Mouse (Mus musculus) thymus, postnatal 25 days (tissue): ENCODE measurements around the gene Hist2h3c1.
A peak's percentile ranks its signal among the peaks of the same experiment; 100 is the strongest.
"Not testable (repeated sequence)": the region's sequence is repeated elsewhere in the genome, so short reads cannot be mapped to it uniquely, and the experiment has no call there.

Source experiments
- DNase-seq: peaks from one replicate; pipeline ENCODE4 v3.0.0; 2022

Hist2h3c1 gene

DNA sequence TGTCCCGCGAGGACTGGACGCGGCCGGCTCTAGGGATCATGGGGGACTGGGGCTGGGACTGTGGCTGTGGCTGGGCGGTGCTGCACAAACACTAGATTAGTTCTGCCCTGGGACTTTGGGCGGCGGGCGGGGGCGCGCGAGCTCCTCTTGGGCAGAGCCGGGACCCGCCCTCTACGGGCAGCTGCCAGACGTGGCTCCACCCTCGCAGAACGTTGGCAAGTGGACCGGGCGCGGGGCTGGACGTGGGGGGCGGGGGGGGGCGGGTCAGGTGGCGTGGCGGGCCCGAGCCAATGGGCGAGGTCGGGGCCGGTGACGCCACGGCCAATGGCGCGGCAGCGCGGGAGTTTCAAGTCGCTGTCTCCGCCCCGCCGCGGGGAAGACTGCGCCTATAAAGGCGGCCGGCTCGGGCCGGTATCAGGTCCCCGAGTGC, at the start of gene Hist2h3c1:
Hist2h3c1 (plus strand) TSS at position 259 of the 430 bp plus-strand sequence.
- not testable (repeated sequence) for DNase-seq

DNA sequence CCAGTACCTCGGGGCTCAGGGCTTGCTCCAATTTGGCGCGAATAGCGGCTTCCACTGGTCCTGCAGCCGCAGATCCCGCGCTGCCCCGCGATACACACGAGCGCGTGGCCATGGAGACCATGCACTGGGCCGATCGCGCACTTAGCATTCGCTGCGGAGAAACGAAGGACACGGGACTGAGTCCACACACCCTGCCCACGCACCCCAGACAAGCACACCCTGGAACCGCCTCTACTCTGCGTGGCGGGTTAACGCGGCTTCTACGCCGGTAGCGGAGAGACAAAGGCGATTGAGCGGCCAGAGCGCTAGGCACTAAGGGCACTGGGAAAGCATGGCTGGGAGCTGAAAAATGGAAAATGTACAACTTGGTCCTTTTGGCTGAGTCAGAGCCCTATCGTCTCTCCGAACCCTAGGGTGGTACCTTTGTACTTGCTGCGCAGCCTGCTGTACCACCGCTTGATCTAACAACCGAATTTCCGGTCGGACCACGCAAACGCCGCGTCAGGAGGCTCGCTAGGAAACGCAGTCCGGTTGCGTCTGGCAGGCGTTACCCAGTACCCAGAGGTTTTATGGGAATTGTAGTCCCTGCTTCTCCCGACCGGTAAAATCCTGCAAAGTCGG, 49.2 kb upstream of the Hist2h3c1 start:
- DNase-seq, result peak; percentile 84

DNA sequence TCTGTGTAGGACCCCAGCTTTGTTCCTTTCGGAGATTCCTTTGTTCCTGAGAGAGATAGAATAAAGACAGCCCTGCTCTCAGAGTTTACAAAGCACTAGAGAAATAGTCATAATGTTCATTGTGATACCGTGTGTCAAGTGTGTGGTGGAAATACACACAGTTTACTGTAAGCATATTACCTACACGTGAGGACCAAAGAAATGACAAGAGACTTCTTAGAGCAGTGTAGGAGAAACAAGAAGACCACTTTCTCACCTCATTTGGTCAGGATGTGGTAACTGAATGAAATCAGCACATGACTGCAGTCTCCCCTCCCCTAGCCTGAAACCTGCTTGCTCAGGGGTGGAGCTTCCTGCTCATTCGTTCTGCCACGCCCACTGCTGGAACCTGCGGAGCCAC, 48.3 kb upstream of the Hist2h3c1 start:
- peak; percentile 51 for DNase-seq

DNA sequence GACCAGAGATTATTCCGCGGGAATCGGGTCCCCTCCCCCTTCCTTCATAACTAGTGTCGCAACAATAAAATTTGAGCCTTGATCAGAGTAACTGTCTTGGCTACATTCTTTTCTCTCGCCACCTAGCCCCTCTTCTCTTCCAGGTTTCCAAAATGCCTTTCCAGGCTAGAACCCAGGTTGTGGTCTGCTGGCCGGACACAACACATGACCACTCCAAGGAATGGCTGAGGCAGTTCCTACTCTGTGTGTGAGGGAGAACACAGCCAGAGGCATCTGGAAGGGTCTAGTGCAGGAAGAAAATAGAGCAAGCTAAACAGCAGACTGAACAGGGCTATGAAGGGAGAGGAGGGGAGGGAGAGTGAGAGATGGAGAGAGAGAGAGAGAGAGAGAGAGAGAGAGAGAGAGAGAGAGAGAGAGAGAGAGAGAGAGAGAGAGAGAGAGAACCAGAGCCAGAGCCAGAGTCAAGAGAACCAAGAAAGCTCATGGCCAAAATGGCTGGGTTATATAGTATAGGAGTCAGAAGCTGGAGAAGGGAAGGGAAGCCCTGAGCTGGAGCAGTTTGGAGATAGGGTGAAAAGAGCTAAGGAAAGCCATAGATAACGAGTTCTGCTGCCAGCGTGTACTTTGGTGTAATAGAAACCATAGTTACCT, 47.8 kb upstream of the Hist2h3c1 start:
- not testable (repeated sequence) for DNase-seq

DNA sequence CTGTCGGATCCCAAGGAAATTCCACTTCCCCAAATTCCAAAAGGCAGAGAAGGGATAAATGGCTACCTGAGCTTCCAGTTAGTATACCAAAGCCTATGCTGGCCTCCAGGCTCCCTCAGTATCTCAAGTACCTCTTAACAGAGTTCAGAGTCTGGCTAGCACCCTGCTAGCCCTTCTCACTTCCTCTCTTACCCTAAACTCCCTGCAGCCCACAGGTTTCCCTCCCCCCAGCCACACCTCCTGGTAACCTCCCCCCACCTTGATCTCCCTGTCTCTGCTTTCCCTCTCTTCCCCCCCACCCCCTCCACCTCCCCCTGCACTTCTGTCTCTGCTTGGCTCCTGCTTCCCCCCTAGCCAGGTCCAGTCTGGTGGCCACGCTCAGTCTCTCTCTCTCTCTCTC, 46.8 kb upstream of the Hist2h3c1 start:
- no peak for DNase-seq

DNA sequence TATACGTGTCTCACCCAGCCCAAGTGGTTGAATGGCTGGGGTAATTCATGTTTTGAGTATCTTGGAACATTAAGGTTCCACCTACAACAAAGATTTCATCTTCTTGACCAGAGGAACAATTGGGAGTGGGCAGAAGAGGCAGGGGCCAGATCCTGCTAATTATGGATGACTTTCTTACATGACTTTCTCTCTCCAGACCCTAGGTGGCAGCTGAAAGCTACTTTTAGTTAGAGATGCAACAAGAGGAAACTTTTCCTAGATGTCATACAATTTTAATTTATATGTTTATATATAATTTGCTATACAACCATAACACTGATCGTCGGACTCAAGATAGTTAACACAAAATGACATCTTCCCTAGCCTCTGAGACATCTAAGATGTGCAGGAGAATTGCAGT, 38.7 kb upstream of the Hist2h3c1 start:
- DNase-seq, result no peak

DNA sequence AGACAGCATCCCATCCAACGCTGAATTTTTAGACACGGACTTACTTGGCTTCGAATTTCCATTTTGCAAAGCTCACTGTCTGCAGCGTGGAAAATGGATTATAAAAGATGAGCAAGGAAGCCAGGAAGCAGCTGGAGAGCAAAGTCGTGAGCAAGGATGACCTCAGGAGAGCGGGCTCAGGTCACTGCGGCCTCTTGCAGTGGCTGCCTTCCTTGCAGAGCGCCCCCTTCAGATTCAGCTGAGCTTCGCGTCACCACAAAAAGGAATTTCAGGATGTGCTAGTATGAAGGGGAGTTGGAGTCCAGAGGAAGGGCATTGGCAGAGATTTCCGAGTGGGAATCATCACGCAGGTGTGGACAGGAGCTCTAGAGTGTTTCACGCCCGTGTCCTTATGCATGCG, 37.2 kb upstream of the Hist2h3c1 start:
- no peak for DNase-seq

DNA sequence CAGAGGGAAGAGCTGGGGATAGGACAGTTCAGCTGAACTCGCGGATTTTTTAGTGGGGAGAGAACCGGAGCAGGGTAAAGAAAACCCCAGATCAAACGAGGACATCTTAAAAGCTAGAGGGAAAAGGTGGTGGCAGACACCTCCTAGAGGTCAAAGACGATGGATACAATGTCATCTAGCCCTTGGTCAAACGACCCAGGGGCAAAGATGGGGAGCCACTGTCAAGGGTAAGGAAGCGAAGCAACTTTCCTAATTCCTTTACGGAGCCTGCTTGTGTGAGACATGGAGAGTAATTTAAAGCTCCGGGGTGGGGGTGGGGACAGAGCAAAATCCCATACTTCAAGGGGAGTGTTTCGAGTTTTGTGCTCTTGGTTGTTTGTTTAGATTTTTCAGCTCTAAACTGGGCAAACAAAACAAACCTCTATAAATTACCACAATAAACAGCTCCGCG, 27.3 kb upstream of the Hist2h3c1 start:
- peak; percentile 59 for DNase-seq

DNA sequence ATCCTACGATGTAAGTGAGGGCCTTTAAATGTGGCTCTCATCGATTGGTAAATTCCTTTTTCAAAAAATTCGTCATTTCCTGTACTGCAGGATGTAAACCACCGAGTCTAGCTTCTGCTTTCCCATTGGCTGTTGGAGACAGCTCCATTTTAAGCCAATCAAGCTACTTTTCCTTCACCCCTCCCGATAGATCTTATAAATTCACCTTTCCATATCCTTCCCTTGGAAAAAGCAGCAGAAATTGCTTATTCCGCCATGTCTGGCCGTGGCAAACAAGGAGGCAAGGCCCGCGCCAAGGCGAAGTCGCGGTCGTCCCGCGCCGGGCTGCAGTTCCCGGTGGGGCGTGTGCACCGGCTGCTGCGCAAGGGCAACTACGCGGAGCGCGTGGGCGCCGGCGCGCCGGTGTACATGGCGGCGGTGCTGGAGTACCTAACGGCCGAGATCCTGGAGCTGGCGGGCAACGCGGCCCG, 26.8 kb upstream of the Hist2h3c1 start, which contains the start of the genes Bola1 and Hist2h2ab:
Bola1 (minus strand) TSS at position 49 of the 470 bp plus-strand sequence.
Hist2h2ab (plus strand) TSS at position 205 of the 470 bp plus-strand sequence.
- peak; percentile 86 for DNase-seq

DNA sequence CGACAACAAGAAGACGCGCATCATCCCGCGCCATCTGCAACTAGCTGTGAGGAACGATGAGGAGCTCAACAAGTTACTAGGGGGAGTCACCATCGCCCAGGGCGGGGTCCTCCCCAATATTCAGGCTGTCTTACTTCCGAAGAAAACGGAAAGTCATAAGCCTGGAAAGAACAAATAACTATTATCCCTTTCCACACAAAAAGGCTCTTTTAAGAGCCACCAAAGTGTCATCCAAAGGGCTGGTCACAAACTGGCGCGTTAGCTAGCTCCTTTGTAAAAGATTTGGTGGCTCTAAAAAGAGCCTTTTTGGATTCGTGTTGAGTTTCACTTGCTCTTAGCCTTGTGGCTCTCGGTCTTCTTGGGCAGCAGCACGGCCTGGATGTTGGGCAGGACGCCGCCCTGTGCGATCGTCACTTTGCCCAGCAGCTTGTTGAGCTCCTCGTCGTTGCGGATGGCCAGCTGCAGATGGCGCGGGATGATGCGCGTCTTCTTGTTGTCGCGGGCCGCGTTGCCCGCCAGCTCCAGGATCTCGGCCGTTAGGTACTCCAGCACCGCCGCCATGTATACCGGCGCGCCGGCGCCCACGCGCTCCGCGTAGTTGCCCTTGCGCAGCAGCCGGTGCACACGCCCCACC, 26.2 kb upstream of the Hist2h3c1 start:
- DNase-seq, result not testable (repeated sequence)

DNA sequence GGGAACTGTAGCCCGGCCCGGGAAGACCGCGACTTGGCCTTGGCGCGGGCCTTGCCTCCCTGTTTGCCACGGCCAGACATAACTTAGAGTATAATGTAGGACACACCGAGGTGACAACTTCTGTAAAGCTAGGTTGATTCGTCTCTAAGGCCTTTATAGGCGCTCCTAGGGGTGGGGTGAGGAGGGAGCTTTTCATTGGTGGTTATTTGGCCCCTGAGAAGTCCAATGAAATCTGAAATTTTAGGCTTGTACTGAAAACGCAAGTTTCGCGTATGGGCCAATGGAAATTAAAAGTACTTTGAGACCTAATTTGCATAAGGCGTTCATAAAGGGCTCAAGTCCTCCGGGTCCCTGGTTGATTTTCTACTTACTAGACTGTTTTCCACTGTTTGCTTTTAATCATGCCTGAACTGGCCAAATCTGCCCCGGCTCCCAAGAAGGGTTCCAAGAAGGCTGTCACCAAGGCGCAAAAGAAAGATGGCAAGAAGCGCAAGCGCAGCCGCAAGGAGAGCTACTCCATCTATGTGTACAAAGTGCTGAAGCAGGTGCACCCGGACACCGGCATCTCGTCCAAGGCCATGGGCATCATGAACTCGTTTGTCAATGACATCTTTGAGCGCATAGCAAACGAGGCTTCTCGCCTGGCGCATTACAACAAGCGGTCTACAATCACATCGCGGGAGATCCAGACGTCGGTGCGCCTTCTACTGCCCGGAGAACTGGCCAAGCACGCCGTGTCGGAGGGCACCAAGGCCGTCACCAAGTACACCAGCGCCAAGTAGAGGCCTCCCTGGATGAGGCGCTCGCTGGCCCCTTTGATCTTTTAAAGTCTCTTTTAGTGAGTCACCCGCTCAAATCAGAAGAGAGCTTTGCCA, 25.5 kb upstream of the Hist2h3c1 start, which contains the start of the genes Hist2h2ac and Hist2h2be:
Hist2h2ac (minus strand) TSS at position 116 of the 875 bp plus-strand sequence.
Hist2h2be (plus strand) TSS at position 355 of the 875 bp plus-strand sequence.
- peak; percentile 91 for DNase-seq

DNA sequence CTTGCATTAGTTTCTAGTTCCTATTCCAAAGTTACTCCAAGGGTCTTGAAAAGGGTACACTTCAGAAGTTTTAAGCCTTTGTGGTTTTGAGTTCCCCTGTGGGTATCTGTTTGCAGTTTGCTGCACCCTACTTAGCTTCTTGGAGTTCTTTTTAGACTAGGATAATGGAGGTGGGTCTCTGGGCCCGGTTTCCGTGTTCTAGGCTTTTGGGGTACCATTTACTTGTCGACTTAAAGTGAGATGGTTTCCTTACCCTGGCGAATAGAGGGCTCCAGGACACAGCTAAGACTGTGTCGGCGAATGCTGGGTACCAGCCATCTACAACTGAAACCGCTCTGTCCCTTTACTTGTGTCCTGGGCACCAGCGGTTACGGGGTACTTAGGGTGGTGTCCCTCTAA, 24.8 kb upstream of the Hist2h3c1 start:
- peak; percentile 63 for DNase-seq

DNA sequence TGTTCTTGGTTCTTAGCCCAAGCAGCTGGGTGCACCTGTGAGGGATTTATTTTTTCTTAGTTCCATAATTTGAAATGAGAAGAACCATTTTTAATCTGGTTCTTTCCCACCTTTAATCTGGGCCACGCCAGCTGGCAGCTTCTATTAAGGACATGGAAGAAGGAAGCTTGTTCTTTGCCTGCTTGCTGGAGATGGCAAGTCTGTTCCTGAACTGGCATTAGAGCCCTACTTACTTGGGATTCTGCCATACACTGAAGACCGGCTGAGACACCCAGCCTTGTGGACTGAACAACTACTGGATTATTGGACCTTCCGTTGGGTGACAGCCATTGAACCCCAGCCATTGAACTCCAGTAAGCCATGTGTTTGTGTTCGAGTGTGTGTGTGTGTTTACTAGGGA, 23.7 kb upstream of the Hist2h3c1 start:
- no peak for DNase-seq

DNA sequence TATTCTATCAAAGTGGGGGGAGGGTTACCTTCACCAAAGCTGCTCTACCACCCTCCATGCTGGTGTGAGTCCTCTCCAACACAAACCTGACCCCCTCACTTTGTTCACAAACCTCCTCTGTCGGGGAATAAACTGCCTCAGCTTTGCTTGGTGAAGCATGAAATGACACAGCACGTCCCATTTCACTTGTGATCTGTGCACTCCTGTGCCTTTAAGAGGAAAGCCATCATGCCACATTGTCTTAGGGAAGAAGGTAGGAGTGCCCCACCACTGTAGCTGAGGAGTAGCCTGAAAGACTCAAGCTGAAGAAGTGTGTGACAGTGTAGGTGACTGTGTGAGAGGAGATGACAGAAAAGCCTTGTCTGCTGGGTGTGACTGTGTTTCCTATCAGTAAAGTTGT, 21.1 kb upstream of the Hist2h3c1 start:
- no peak for DNase-seq

DNA sequence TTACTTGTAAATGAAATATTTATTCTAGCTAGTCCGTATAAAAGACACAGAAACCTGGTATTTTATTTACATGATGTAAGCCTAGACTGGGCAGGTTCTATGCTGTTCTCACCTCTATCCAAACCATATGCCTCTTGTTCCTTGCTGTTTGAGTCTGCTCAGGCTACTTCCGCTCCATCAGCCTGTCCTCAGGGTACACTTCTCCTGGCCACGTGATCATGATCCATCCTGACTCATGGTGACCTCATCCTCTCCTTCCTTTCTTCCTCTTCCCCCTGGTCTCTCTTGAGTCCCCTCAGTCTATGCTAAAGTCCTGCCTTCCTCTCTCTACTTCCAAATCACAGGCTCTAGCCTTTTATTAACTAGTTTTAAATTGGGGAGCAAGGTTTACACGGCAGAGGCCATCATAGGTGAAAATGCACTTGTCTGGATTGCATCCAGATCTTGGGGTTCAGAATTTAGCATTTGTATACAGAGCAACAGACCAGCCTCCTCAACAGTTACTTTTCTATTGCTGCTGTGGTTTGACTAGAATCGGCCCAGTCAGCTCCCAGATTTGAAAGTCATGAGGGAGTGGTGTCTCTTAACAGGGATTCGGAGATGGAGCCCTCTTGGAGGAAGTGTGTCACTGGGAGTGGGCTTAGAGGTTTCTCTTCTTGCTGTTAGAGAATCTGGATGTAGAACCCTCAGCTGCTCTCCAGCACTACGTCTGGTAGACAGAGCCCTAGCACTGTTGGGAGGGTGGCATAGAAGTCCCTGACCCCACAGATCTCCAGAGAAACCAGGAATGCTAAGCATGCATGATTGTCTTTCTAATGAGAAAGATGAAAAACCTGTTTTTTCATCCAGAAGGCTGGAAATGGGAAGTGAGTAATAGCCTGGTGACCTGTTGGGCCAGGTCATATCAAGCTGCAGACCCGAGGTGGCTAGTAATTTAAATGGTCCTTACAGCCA, 19.5 kb upstream of the Hist2h3c1 start:
- DNase-seq, result no peak

DNA sequence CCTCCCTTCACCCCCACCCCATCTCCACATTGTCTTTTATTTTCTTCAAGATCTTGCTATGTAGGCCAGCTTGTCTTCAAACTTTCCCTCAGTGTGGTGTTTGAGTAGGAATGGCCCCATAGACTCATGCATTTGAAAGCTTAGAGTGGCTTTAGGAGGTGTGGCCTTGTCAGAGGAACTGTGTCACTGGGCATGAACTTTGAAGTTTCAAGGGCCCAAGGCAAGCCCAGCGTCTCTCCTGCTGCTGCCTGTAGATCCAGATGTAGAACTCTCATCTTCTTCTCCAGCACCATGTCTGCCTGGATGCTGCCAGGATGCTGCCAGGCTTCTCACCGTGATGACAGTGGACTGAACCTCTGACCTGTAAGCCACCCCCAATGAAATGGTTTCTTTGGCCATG, 17.7 kb upstream of the Hist2h3c1 start:
- DNase-seq, result no peak

DNA sequence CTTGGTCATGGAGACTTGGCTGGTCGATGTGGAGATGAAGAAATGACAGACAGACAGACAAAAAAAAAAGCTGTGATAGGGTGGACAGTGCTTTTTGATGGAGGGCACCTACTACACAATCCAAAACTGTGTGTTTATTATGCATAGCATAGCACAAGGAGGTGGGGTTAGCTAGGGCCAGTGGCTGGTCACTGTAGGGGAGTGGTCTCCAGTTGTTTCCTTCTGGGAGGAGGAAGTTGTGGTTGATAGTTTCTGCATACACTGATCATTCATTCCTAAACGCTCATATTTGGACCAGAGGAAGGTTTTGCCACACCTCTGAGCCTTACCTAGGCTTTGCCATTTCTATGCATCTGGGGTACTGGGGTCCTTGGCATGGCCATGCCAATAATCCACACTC, 16.1 kb upstream of the Hist2h3c1 start:
- no peak for DNase-seq

DNA sequence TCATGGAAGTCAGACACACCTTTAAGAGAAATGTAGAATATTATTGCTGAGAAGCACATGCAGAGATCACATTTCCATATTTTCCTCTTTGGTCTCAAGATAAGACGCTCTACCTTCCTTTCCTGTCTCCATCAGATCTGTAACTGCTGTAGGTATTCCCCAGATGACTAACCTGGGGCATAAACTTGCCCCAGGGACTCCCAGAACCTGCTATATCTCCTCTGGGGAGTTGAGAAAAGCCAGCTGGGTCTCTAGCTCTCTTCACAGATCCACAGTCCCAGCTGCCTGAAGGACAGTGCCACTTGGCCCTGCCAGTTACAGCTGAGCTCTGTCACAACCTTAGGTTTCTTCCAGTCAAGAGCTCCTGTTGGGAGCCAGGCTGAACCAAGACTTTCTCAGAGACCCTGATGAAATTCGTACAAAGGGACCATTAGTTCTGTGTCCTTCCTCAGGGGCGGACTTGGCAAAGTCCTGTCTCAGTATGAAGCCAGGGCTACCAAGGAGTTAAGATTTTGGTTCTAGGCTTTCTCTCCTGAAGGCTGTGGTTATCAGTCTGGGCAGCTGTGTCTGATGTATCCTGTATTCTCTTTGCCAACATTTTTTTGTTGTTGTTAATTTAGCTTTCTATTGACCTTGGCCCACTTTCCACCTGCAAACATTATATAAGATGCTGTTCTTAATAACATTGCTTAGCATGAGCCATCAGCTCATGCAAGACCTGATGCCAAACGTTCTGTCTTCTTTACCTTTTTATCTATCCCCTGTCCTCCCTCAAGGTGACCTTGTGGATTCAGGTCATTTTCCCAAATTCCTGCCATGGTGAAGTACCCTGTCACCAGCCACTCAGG, 15.4 kb upstream of the Hist2h3c1 start:
- DNase-seq, result no peak

DNA sequence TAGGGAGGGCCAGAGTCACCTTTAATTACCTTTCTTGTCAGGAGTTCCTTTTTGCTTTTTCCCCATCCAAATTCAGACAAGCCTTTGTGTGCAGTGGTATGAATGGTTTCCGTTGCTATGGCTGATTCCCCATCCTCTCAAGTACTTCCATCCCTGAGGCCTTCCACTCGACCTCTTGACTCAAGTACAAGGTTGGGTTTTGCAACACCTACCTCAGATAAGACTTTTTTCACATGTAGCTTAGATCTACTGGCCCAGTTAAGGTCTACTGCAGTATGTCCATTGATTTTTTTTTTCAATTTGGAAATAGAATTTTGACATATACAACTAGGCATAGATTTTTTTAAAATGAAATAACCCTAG, 14.7 kb upstream of the Hist2h3c1 start:
- no peak for DNase-seq

DNA sequence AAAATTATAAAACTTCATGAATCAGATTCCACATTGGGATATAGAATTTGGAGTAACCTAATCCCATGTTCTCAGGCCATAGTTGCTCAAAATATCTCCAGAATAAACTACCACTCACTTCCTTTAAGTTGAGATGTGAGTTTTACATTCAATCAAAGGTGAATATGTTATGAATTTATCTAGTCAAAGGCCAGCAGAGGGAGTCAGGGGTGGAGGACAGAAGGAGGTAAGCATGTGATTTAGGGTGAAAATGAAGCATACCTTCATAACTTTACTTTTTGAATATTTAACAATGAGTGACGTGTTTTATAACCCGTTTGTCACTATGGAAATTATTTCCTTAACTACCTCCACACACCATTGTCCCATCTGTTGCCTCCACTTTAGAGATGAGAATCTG, 11.6 kb upstream of the Hist2h3c1 start:
- no peak for DNase-seq

DNA sequence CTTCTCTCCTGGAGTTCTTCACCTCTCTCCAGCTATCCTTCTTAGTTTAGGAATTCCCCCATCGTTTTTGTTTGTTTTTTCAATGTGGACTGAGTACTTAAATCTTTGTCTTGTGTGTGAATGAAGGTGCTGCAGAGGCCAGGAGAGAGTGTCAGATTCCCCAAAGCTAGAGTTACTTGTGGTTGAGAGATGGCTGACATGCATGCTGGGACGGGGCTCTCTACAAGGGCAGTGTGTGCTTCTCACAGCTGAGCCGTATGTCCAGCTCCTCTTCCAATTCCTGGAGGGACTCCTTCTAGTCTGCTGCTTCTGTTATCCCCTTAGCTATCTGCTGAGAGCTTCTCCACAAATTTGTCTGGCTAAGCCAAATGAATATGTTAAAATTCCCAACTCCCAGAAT, 10.6 kb upstream of the Hist2h3c1 start:
- no peak for DNase-seq
